Mouse (Mus musculus): ENCODE results near the gene Tex38. TPM values are rescaled to one million over a fixed set of nuclear protein-coding genes. Genes with fewer than 3 reads are reported as not detected.

The Tex38 gene
- polyA plus RNA-seq, 1 experiment from 2014 or later: 0.25 TPM

- peaks cover 57% of the 10 kb centered on the region for H3K36me3 ChIP-seq
- H3K27me3 ChIP-seq (ENCODE audit: low read depth, poor library complexity, severe bottlenecking): no peaks in the 10 kb centered on the region
- no peak overlapping the region for H3K4me3 ChIP-seq
- 85% methylated on average over 4 of the region's 4 CpGs for WGBS
- no peaks in the 10 kb centered on the region for H3K9me3 ChIP-seq (replicated peaks)
- no peaks in the 10 kb centered on the region for H3K4me1 ChIP-seq
- H3K27ac ChIP-seq (replicated peaks): no peak overlapping the region
- DNase-seq (ENCODE audit: low spot score): no peak
Measured at GRCm38 (mm10) chr4:115812326-115812725, 31.5 kb upstream of the Tex38 start.

- no peaks in the 10 kb centered on the region for H3K9me3 ChIP-seq (replicated peaks)
- no peaks in the 10 kb centered on the region for H3K4me1 ChIP-seq
- 91% methylated on average over 3 of the region's 3 CpGs for WGBS
- H3K27me3 ChIP-seq (ENCODE audit: low read depth, poor library complexity, severe bottlenecking): no peaks in the 10 kb centered on the region
- no peak overlapping the region for H3K4me3 ChIP-seq
- no peak for DNase-seq (ENCODE audit: low spot score)
- H3K27ac ChIP-seq (replicated peaks): no peak overlapping the region
- peaks cover 72% of the 10 kb centered on the region for H3K36me3 ChIP-seq
Measured at GRCm38 (mm10) chr4:115799981-115800380, 19.2 kb upstream of the Tex38 start.

- no peaks in the 10 kb centered on the region for H3K4me1 ChIP-seq
- no peaks in the 10 kb centered on the region for H3K27me3 ChIP-seq (ENCODE audit: low read depth, poor library complexity, severe bottlenecking)
- H3K4me3 ChIP-seq: no peak overlapping the region
- no peaks in the 10 kb centered on the region for H3K9me3 ChIP-seq (replicated peaks)
- DNase-seq (ENCODE audit: low spot score): no peak
- 92% methylated on average over 3 of the region's 3 CpGs for WGBS
- no peak overlapping the region for H3K27ac ChIP-seq (replicated peaks)
- H3K36me3 ChIP-seq: peaks cover 83% of the 10 kb centered on the region
Measured at GRCm38 (mm10) chr4:115795360-115795759, 14.5 kb upstream of the Tex38 start.

GRCm38 (mm10) chr4:115790864-115791263 is 10.0 kb upstream of the Tex38 start:
- Histone ChIP-seq H3K4me1 (peaks cover 4% of the 10 kb centered on the region), H3K9me3 (replicated peaks) (no peaks in the 10 kb centered on the region), H3K4me3 (no peak overlapping the region), H3K36me3 (peaks cover 65% of the 10 kb centered on the region), H3K27ac (replicated peaks) (no peak overlapping the region), H3K27me3 (ENCODE audit: low read depth, poor library complexity, severe bottlenecking) (no peaks in the 10 kb centered on the region)
- no peak for DNase-seq (ENCODE audit: low spot score)
- 86% methylated on average over 3 of the region's 3 CpGs for WGBS

GRCm38 (mm10) chr4:115785511-115786034 is 4.8 kb upstream of the Tex38 start:
- 61% methylated on average over 7 of the region's 7 CpGs for WGBS
- H3K9me3 ChIP-seq (replicated peaks): no peaks in the 10 kb centered on the region
- H3K4me3 ChIP-seq: peak overlapping the region; percentile 83
- no peak for DNase-seq (ENCODE audit: low spot score)
- peaks cover 19% of the 10 kb centered on the region for H3K4me1 ChIP-seq
- no peaks in the 10 kb centered on the region; the same call in 1 of the 2 replicates for H3K27me3 ChIP-seq (ENCODE audit: low read depth, poor library complexity, severe bottlenecking)
- peaks cover 28% of the 10 kb centered on the region for H3K36me3 ChIP-seq
- peak overlapping the region; percentile 91 for H3K27ac ChIP-seq (replicated peaks)

GRCm38 (mm10) chr4:115784769-115785510 is 4.1 kb upstream of the Tex38 start, which contains the start of gene Atpaf1:
TSS of gene Atpaf1 (plus strand) at chr4:115784812.
- peaks cover 19% of the 10 kb centered on the region for H3K4me1 ChIP-seq
- WGBS: under 1% methylated on average over 63 of the region's 69 CpGs
- peaks cover 21% of the 10 kb centered on the region for H3K36me3 ChIP-seq
- peak within 1 kb of the TSS; percentile 91 for H3K27ac ChIP-seq (replicated peaks)
- peak; percentile 78 for DNase-seq (ENCODE audit: low spot score)
- H3K4me3 ChIP-seq: peak within 1 kb of the TSS; percentile 83
- H3K27me3 ChIP-seq (ENCODE audit: low read depth, poor library complexity, severe bottlenecking): no peaks in the 10 kb centered on the region; the same call in 1 of the 2 replicates
- H3K9me3 ChIP-seq (replicated peaks): no peaks in the 10 kb centered on the region

- H3K4me3 ChIP-seq: no peak overlapping the region
- H3K27me3 ChIP-seq (ENCODE audit: low read depth, poor library complexity, severe bottlenecking): no peaks in the 10 kb centered on the region; the same call in 1 of the 2 replicates
- H3K27ac ChIP-seq (replicated peaks): no peak overlapping the region
- no peaks in the 10 kb centered on the region for H3K9me3 ChIP-seq (replicated peaks)
- no peak for DNase-seq (ENCODE audit: low spot score)
- peaks cover 19% of the 10 kb centered on the region for H3K4me1 ChIP-seq
- 86% methylated on average over 5 of the region's 5 CpGs for WGBS
- peaks cover 10% of the 10 kb centered on the region for H3K36me3 ChIP-seq
Measured at GRCm38 (mm10) chr4:115782026-115782805, 1.4 kb upstream of the Tex38 start.

- H3K27ac ChIP-seq (replicated peaks): no peak overlapping the region
- H3K4me3 ChIP-seq: no peak overlapping the region
- 69% methylated on average over 6 of the region's 6 CpGs for WGBS
- no peak for DNase-seq (ENCODE audit: low spot score)
- peaks cover 9% of the 10 kb centered on the region for H3K4me1 ChIP-seq
- no peaks in the 10 kb centered on the region; the same call in 1 of the 2 replicates for H3K27me3 ChIP-seq (ENCODE audit: low read depth, poor library complexity, severe bottlenecking)
- peaks cover 25% of the 10 kb centered on the region for H3K36me3 ChIP-seq
- H3K9me3 ChIP-seq (replicated peaks): no peaks in the 10 kb centered on the region
Measured at GRCm38 (mm10) chr4:115780269-115780668, 549 bp downstream of the Tex38 start.

- Histone ChIP-seq H3K27me3 (ENCODE audit: low read depth, poor library complexity, severe bottlenecking) (no peaks in the 10 kb centered on the region), H3K4me3 (no peak overlapping the region), H3K9me3 (replicated peaks) (no peaks in the 10 kb centered on the region), H3K4me1 (no peaks in the 10 kb centered on the region), H3K27ac (replicated peaks) (no peak overlapping the region), H3K36me3 (peaks cover 51% of the 10 kb centered on the region)
- DNase-seq (ENCODE audit: low spot score): no peak
- 94% methylated on average over 2 of the region's 2 CpGs for WGBS
Measured at GRCm38 (mm10) chr4:115777627-115778026, 3.2 kb downstream of the Tex38 start.

GRCm38 (mm10) chr4:115775056-115775455 is 5.8 kb downstream of the Tex38 start:
- WGBS: 89% methylated on average over 6 of the region's 6 CpGs
- H3K36me3 ChIP-seq: peaks cover 75% of the 10 kb centered on the region
- no peaks in the 10 kb centered on the region for H3K4me1 ChIP-seq
- no peak for DNase-seq (ENCODE audit: low spot score)
- H3K9me3 ChIP-seq (replicated peaks): no peaks in the 10 kb centered on the region
- no peaks in the 10 kb centered on the region for H3K27me3 ChIP-seq (ENCODE audit: low read depth, poor library complexity, severe bottlenecking)
- H3K27ac ChIP-seq (replicated peaks): no peak overlapping the region
- H3K4me3 ChIP-seq: no peak overlapping the region

- H3K4me1 ChIP-seq: no peaks in the 10 kb centered on the region
- DNase-seq (ENCODE audit: low spot score): no peak
- peaks cover 96% of the 10 kb centered on the region for H3K36me3 ChIP-seq
- no peak overlapping the region for H3K27ac ChIP-seq (replicated peaks)
- H3K4me3 ChIP-seq: no peak overlapping the region
- 82% methylated on average over 11 of the region's 11 CpGs for WGBS
- H3K27me3 ChIP-seq (ENCODE audit: low read depth, poor library complexity, severe bottlenecking): no peaks in the 10 kb centered on the region
- no peaks in the 10 kb centered on the region for H3K9me3 ChIP-seq (replicated peaks)
Measured at GRCm38 (mm10) chr4:115767647-115768467, 13.0 kb downstream of the Tex38 start.

GRCm38 (mm10) chr4:115764581-115764980 is 16.2 kb downstream of the Tex38 start:
- Histone ChIP-seq H3K27ac (replicated peaks) (no peak overlapping the region), H3K4me1 (no peaks in the 10 kb centered on the region), H3K4me3 (no peak overlapping the region), H3K36me3 (peaks cover 95% of the 10 kb centered on the region), H3K9me3 (replicated peaks) (no peaks in the 10 kb centered on the region), H3K27me3 (ENCODE audit: low read depth, poor library complexity, severe bottlenecking) (no peaks in the 10 kb centered on the region)
- WGBS: 94% methylated on average over 11 of the region's 11 CpGs
- no peak for DNase-seq (ENCODE audit: low spot score)
